Mouse (Mus musculus): ENCODE measurements around the gene Cbx6.

DNA sequence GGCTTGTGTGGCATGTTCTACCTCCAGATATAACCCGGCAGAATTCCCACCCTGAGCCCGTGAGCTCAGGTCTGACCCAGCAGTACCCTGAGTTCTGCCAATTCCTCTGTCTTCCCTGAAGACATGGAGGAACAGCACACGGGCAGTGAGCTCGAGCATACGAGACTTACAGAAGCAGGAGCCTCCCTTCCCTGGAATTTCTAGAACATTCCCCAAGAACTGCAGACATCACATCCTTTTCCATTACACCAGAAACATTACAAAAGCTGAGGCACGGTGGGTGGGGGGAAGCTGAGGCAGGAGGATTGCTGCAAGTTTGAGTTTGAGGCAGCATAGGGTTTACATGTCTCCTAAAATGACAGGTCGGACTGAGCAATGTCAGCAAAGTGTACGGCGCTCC, 25.3 kb upstream of the Cbx6 start:
- no peak for TF ChIP-seq POLR2A (IDR thresholded peaks at IDR 0.05; ENCODE audit: extremely low read depth, insufficient read depth, low read length)
- no peak for TF ChIP-seq CTCF (IDR thresholded peaks at IDR 0.05; ENCODE audit: extremely low read depth, insufficient read depth, low read length)
